Mouse (Mus musculus): ENCODE results near the gene Fam117b.

DNA sequence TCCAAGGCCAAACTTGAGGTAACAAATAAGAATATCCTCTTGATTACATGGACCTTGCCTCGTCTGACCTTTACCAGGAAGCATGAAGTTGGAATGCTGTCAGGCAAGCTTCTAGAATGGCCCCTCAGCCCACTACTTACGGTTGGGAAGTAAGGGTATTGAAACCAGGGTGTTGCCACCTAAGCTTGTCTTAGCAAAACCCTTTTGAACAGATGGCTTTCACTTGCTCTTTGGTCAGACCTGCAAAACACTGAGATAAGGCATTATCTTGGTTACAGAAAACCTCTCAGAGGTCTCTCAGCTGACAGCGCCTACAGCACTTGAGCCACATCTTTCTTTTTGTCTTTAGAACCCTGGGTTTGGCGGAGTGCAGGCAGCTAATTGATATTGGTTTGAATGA is 18.8 kb upstream of the Fam117b start:
- no peak for TF ChIP-seq CTCF (IDR thresholded peaks at IDR 0.05)
- TF ChIP-seq POLR2A (IDR thresholded peaks at IDR 0.05; ENCODE audit: insufficient read depth, low read depth, low read length) = no peak
- no peak for TF ChIP-seq EP300 (IDR thresholded peaks at IDR 0.05; ENCODE audit: insufficient read depth, low read depth, low read length)
